Mouse (Mus musculus) olfactory bulb, adult 2 months (tissue): Measurements from ENCODE around the gene Sart3.

Source experiments
- CTCF ChIP-seq: fragments of 200-500 bp; IDR thresholded peaks from 2 replicates; pipeline ENCODE4 v1.5.1; 2012; ENCODE audit warnings: low read depth, mild to moderate bottlenecking, low read length, moderate library complexity; ENCODE audit not compliant: insufficient read depth
- POLR2A ChIP-seq: fragments of 200-500 bp; IDR thresholded peaks from 2 replicates; pipeline ENCODE4 v1.6.1; 2012; ENCODE audit warnings: mild to moderate bottlenecking, low read depth, low read length, moderate library complexity; ENCODE audit not compliant: insufficient read depth

GRCm38 (mm10) chr5:113772905-113773519 lies 702 bp upstream of the Sart3 start:
- no peak for TF ChIP-seq POLR2A
- TF ChIP-seq CTCF, result no peak
